Mouse (Mus musculus): ENCODE measurements around the gene Iqsec1.

The Iqsec1 gene

GRCm38 (mm10) chr6:90760886-90761285 is 227.6 kb downstream of the Iqsec1 start:
- in situ Hi-C loops (cut with MboI; ENCODE audit: unreplicated experiment in 2 of 2) = no loop called here

GRCm38 (mm10) chr6:90759754-90760153 is 228.7 kb downstream of the Iqsec1 start:
- in situ Hi-C loops (cut with MboI; ENCODE audit: unreplicated experiment in 2 of 2) = no loop called here

GRCm38 (mm10) chr6:90758155-90758554 is 230.3 kb downstream of the Iqsec1 start:
- in situ Hi-C loops (cut with MboI; ENCODE audit: unreplicated experiment in 2 of 2) = no loop called here

- in situ Hi-C loops (cut with MboI; ENCODE audit: unreplicated experiment in 2 of 2) = no loop called here
Observed at GRCm38 (mm10) chr6:90757427-90757883, 231.0 kb downstream of the Iqsec1 start.

GRCm38 (mm10) chr6:90756561-90756960 is 231.9 kb downstream of the Iqsec1 start:
- in situ Hi-C loops (cut with MboI; ENCODE audit: unreplicated experiment in 2 of 2) = no loop called here

GRCm38 (mm10) chr6:90755613-90755941 is 232.9 kb downstream of the Iqsec1 start:
- in situ Hi-C loops (cut with MboI; ENCODE audit: unreplicated experiment in 2 of 2) = no loop called here

GRCm38 (mm10) chr6:90754927-90755612 is 233.4 kb downstream of the Iqsec1 start:
- in situ Hi-C loops (cut with MboI; ENCODE audit: unreplicated experiment in 2 of 2) = no loop called here

GRCm38 (mm10) chr6:90754093-90754492 is 234.4 kb downstream of the Iqsec1 start:
- in situ Hi-C loops (cut with MboI; ENCODE audit: unreplicated experiment in 2 of 2) = no loop called here

- in situ Hi-C loops (cut with MboI; ENCODE audit: unreplicated experiment in 2 of 2) = no loop called here
Observed at GRCm38 (mm10) chr6:90753656-90754055, 234.8 kb downstream of the Iqsec1 start.

GRCm38 (mm10) chr6:90751624-90752023 is 236.9 kb downstream of the Iqsec1 start:
- in situ Hi-C loops (cut with MboI; ENCODE audit: unreplicated experiment in 2 of 2) = no loop called here

GRCm38 (mm10) chr6:90750091-90750490 is 238.4 kb downstream of the Iqsec1 start:
- in situ Hi-C loops (cut with MboI; ENCODE audit: unreplicated experiment in 2 of 2) = no loop called here

- in situ Hi-C loops (cut with MboI; ENCODE audit: unreplicated experiment in 2 of 2) = no loop called here
Observed at GRCm38 (mm10) chr6:90749414-90749937, 239.0 kb downstream of the Iqsec1 start.

GRCm38 (mm10) chr6:90748976-90749375 is 239.5 kb downstream of the Iqsec1 start:
- in situ Hi-C loops (cut with MboI; ENCODE audit: unreplicated experiment in 2 of 2) = no loop called here

- in situ Hi-C loops (cut with MboI; ENCODE audit: unreplicated experiment in 2 of 2) = no loop called here
Observed at GRCm38 (mm10) chr6:90746331-90746864, 242.1 kb downstream of the Iqsec1 start.

GRCm38 (mm10) chr6:90745401-90746198 is 242.9 kb downstream of the Iqsec1 start:
- in situ Hi-C loops (cut with MboI; ENCODE audit: unreplicated experiment in 2 of 2) = no loop called here

- in situ Hi-C loops (cut with MboI; ENCODE audit: unreplicated experiment in 2 of 2) = no loop called here
Observed at GRCm38 (mm10) chr6:90742453-90742852, 246.0 kb downstream of the Iqsec1 start.

- in situ Hi-C loops (cut with MboI; ENCODE audit: unreplicated experiment in 2 of 2) = no loop called here
Observed at GRCm38 (mm10) chr6:90741717-90742116, 246.8 kb downstream of the Iqsec1 start.

GRCm38 (mm10) chr6:90741056-90741420 is 247.4 kb downstream of the Iqsec1 start:
- in situ Hi-C loops (cut with MboI; ENCODE audit: unreplicated experiment in 2 of 2) = no loop called here

GRCm38 (mm10) chr6:90740348-90741055 is 248.0 kb downstream of the Iqsec1 start:
- in situ Hi-C loops (cut with MboI; ENCODE audit: unreplicated experiment in 2 of 2) = no loop called here

GRCm38 (mm10) chr6:90737376-90737775 is 251.1 kb downstream of the Iqsec1 start:
- in situ Hi-C loops (cut with MboI; ENCODE audit: unreplicated experiment in 2 of 2) = loop anchor here (5.0 to 10.0 kb wide), 4 partner anchors 75 to 547 kb away; no protein-coding TSS in a partner anchor
